Mouse (Mus musculus): ENCODE data around the gene Zbtb20. TPM values are rescaled to one million over a fixed set of nuclear protein-coding genes. Genes with fewer than 3 reads are reported as not detected.
A peak's percentile ranks its signal among the peaks of the same experiment; 100 is the strongest.

Gene Zbtb20
- polyA plus RNA-seq, 1 experiment from 2014 or later, result 27.9 TPM

GRCm38 (mm10) chr16:43592801-43593200 lies 717.1 kb downstream of the Zbtb20 start:
- 3% methylated on average over 1 of the region's 1 CpGs for WGBS
- no peak overlapping the region for H3K9ac ChIP-seq (replicated peaks; ENCODE audit: low read depth)
- no peak overlapping the region for H3K27ac ChIP-seq (ENCODE audit: low read length)
- H3K27me3 ChIP-seq (replicated peaks; ENCODE audit: insufficient read depth, low read length), result no peaks in the 10 kb centered on the region
- DNase-seq (ENCODE audit: low spot score) (peak; percentile 75), ATAC-seq (0 out of 2 replicates have a peak, but pooled peaks have one; percentile 19)
- H3K4me3 ChIP-seq (ENCODE audit: low read depth, low read length), result no peak overlapping the region
- H3K36me3 ChIP-seq (ENCODE audit: insufficient read depth, low read length), result no peaks in the 10 kb centered on the region
- TF ChIP-seq CTCF (IDR thresholded peaks at IDR 0.05) (peak; percentile 61), EP300 (IDR thresholded peaks at IDR 0.05) (no peak)
- H3K4me2 ChIP-seq (replicated peaks; ENCODE audit: low read depth, low read length), result no peak overlapping the region
- no peaks in the 10 kb centered on the region for H3K9me3 ChIP-seq (ENCODE audit: low read length)
- H3K4me1 ChIP-seq (ENCODE audit: insufficient read depth, low read depth, low read length), result no peaks in the 10 kb centered on the region

- no peak for TF ChIP-seq CTCF (IDR thresholded peaks at IDR 0.05)
- no peak for TF ChIP-seq EP300 (IDR thresholded peaks at IDR 0.05)
- no peak overlapping the region for H3K4me2 ChIP-seq (replicated peaks; ENCODE audit: low read depth, low read length)
- DNase-seq (ENCODE audit: low spot score) (no peak), ATAC-seq (no peak)
- no peaks in the 10 kb centered on the region for H3K27me3 ChIP-seq (replicated peaks; ENCODE audit: insufficient read depth, low read length)
- H3K9ac ChIP-seq (replicated peaks; ENCODE audit: low read depth), result no peak overlapping the region
- 72% methylated on average over 7 of the region's 7 CpGs for WGBS
- no peak overlapping the region for H3K27ac ChIP-seq (ENCODE audit: low read length)
- H3K9me3 ChIP-seq (ENCODE audit: low read length), result no peaks in the 10 kb centered on the region
- H3K4me1 ChIP-seq (ENCODE audit: insufficient read depth, low read depth, low read length), result no peaks in the 10 kb centered on the region
- no peak overlapping the region for H3K4me3 ChIP-seq (ENCODE audit: low read depth, low read length)
- no peaks in the 10 kb centered on the region for H3K36me3 ChIP-seq (ENCODE audit: insufficient read depth, low read length)
Measured at GRCm38 (mm10) chr16:43597375-43598060, 721.8 kb downstream of the Zbtb20 start.

- H3K9me3 ChIP-seq (ENCODE audit: low read length), result no peaks in the 10 kb centered on the region
- DNase-seq (ENCODE audit: low spot score), result no peak
- no peaks in the 10 kb centered on the region for H3K4me1 ChIP-seq (ENCODE audit: insufficient read depth, low read depth, low read length)
- no peak overlapping the region for H3K9ac ChIP-seq (replicated peaks; ENCODE audit: low read depth)
- no peak for ATAC-seq
- H3K36me3 ChIP-seq (ENCODE audit: insufficient read depth, low read length), result no peaks in the 10 kb centered on the region
- 88% methylated on average over 2 of the region's 2 CpGs for WGBS
- no peak overlapping the region for H3K4me3 ChIP-seq (ENCODE audit: low read depth, low read length)
- TF ChIP-seq EP300 (IDR thresholded peaks at IDR 0.05) (no peak), CTCF (IDR thresholded peaks at IDR 0.05) (no peak)
- H3K4me2 ChIP-seq (replicated peaks; ENCODE audit: low read depth, low read length), result no peak overlapping the region
- H3K27me3 ChIP-seq (replicated peaks; ENCODE audit: insufficient read depth, low read length), result no peaks in the 10 kb centered on the region
- H3K27ac ChIP-seq (ENCODE audit: low read length), result no peak overlapping the region
Measured at GRCm38 (mm10) chr16:43599707-43600106, 724.0 kb downstream of the Zbtb20 start.

GRCm38 (mm10) chr16:43602573-43602972 lies 726.9 kb downstream of the Zbtb20 start:
- no peaks in the 10 kb centered on the region for H3K27me3 ChIP-seq (replicated peaks; ENCODE audit: insufficient read depth, low read length)
- H3K4me1 ChIP-seq (ENCODE audit: insufficient read depth, low read depth, low read length), result no peaks in the 10 kb centered on the region
- no peak overlapping the region for H3K4me3 ChIP-seq (ENCODE audit: low read depth, low read length)
- no peak overlapping the region for H3K4me2 ChIP-seq (replicated peaks; ENCODE audit: low read depth, low read length)
- H3K36me3 ChIP-seq (ENCODE audit: insufficient read depth, low read length), result no peaks in the 10 kb centered on the region
- DNase-seq (ENCODE audit: low spot score) (no peak), ATAC-seq (no peak)
- 76% methylated on average over 4 of the region's 4 CpGs for WGBS
- no peaks in the 10 kb centered on the region for H3K9me3 ChIP-seq (ENCODE audit: low read length)
- H3K27ac ChIP-seq (ENCODE audit: low read length), result no peak overlapping the region
- TF ChIP-seq EP300 (IDR thresholded peaks at IDR 0.05) (no peak), CTCF (IDR thresholded peaks at IDR 0.05) (no peak)
- H3K9ac ChIP-seq (replicated peaks; ENCODE audit: low read depth), result no peak overlapping the region

- Histone ChIP-seq H3K4me2 (replicated peaks; ENCODE audit: low read depth, low read length) (no peak overlapping the region), H3K9ac (replicated peaks; ENCODE audit: low read depth) (no peak overlapping the region), H3K9me3 (ENCODE audit: low read length) (no peaks in the 10 kb centered on the region), H3K27me3 (replicated peaks; ENCODE audit: insufficient read depth, low read length) (no peaks in the 10 kb centered on the region), H3K4me3 (ENCODE audit: low read depth, low read length) (no peak overlapping the region), H3K4me1 (ENCODE audit: insufficient read depth, low read depth, low read length) (no peaks in the 10 kb centered on the region), H3K36me3 (ENCODE audit: insufficient read depth, low read length) (no peaks in the 10 kb centered on the region), H3K27ac (ENCODE audit: low read length) (no peak overlapping the region)
- no peak for TF ChIP-seq CTCF (IDR thresholded peaks at IDR 0.05)
- no peak for TF ChIP-seq EP300 (IDR thresholded peaks at IDR 0.05)
- WGBS, result 34% methylated on average over 9 of the region's 9 CpGs
- DNase-seq (ENCODE audit: low spot score) (no peak), ATAC-seq (no peak)
Measured at GRCm38 (mm10) chr16:43603591-43604141, 728.0 kb downstream of the Zbtb20 start.

GRCm38 (mm10) chr16:43604399-43605013 lies 728.8 kb downstream of the Zbtb20 start:
- 23% methylated on average over 4 of the region's 4 CpGs for WGBS
- Histone ChIP-seq H3K36me3 (ENCODE audit: insufficient read depth, low read length) (no peaks in the 10 kb centered on the region), H3K27me3 (replicated peaks; ENCODE audit: insufficient read depth, low read length) (no peaks in the 10 kb centered on the region), H3K4me3 (ENCODE audit: low read depth, low read length) (no peak overlapping the region), H3K9me3 (ENCODE audit: low read length) (no peaks in the 10 kb centered on the region), H3K4me2 (replicated peaks; ENCODE audit: low read depth, low read length) (no peak overlapping the region), H3K9ac (replicated peaks; ENCODE audit: low read depth) (no peak overlapping the region), H3K4me1 (ENCODE audit: insufficient read depth, low read depth, low read length) (no peaks in the 10 kb centered on the region), H3K27ac (ENCODE audit: low read length) (no peak overlapping the region)
- DNase-seq (ENCODE audit: low spot score), result no peak
- no peak for TF ChIP-seq CTCF (IDR thresholded peaks at IDR 0.05)
- TF ChIP-seq EP300 (IDR thresholded peaks at IDR 0.05), result no peak
- ATAC-seq, result no peak
